Mouse (Mus musculus) MEL (cell line): ENCODE measurements around the gene Gm6096. TPM values are rescaled to one million over a fixed set of nuclear protein-coding genes. Genes with fewer than 3 reads are reported as not detected.
A peak's percentile ranks its signal among the peaks of the same experiment; 100 is the strongest.

Source experiments
- DNase-seq: peaks from one replicate; pipeline ENCODE4 v3.0.0; 2011; ENCODE audit warnings: low read depth, low spot score
- H3K27ac ChIP-seq: 2 replicates; pipeline ENCODE4 v1.5.1; 2012; ENCODE audit warnings: low read depth, mild to moderate bottlenecking, control low read depth, low read length, moderate library complexity; ENCODE audit not compliant: control insufficient read depth
- H3K27me3 ChIP-seq, 2 experiments: fragments of 150-350 bp in 1 of 2; sonication (generic) in 1 of 2; 2 replicates each; pipeline ENCODE4 v1.6.1; 2012; ENCODE audit warnings: low read length in 2 of 2, mild to moderate bottlenecking in 2 of 2, improper control_type of control experiment in 1 of 2, moderate library complexity in 1 of 2; ENCODE audit not compliant: insufficient read depth in 2 of 2, control insufficient read depth in 1 of 2
- H3K36me3 ChIP-seq, 2 experiments: 2 replicates each; pipeline ENCODE4 v1.6.1; 2012 to 2014; ENCODE audit warnings: low read length in 2 of 2, improper control_type of control experiment in 1 of 2, inconsistent platforms in 1 of 2, mild to moderate bottlenecking in 1 of 2; ENCODE audit not compliant: insufficient read depth in 2 of 2, control insufficient read depth in 1 of 2
- H3K4me1 ChIP-seq, 2 experiments: fragments of 150-350 bp in 1 of 2; sonication (generic) in 1 of 2; 2 replicates each; pipeline ENCODE4 v1.6.1; 2012; ENCODE audit warnings: low read length in 2 of 2, improper control_type of control experiment in 1 of 2, mild to moderate bottlenecking in 1 of 2; ENCODE audit not compliant: insufficient read depth in 2 of 2, control insufficient read depth in 1 of 2
- H3K4me3 ChIP-seq, 2 experiments: fragments of 150-350 bp in 1 of 2; sonication (generic) in 1 of 2; 2 replicates each; pipeline ENCODE4 v1.5.1; 2012; ENCODE audit warnings: low read depth in 2 of 2, low read length in 2 of 2, mild to moderate bottlenecking in 2 of 2, moderate library complexity in 2 of 2, control low read depth in 1 of 2, improper control_type of control experiment in 1 of 2; ENCODE audit not compliant: control insufficient read depth in 1 of 2, insufficient read depth in 1 of 2
- H3K79me2 ChIP-seq: 2 replicates; pipeline ENCODE4 v1.6.1; 2012; ENCODE audit warnings: mild to moderate bottlenecking, low read length, moderate library complexity; ENCODE audit not compliant: control insufficient read depth, poor library complexity, insufficient read depth
- H3K9ac ChIP-seq: 2 replicates; pipeline ENCODE4 v1.6.1; 2012; ENCODE audit warnings: low read depth, mild to moderate bottlenecking, control low read depth, low read length, moderate library complexity; ENCODE audit not compliant: control insufficient read depth, poor library complexity, severe bottlenecking
- H3K9me3 ChIP-seq: fragments of 150-350 bp; sonication (generic); replicated peaks from 2 replicates; pipeline ENCODE4 v1.6.1; 2012; ENCODE audit warnings: mild to moderate bottlenecking, low read length, improper control_type of control experiment, moderate library complexity; ENCODE audit not compliant: insufficient read depth
- CHD1 ChIP-seq: IDR thresholded peaks from 2 replicates; pipeline ENCODE4 v1.6.1; 2012; ENCODE audit warnings: low read depth, mild to moderate bottlenecking, inconsistent platforms, low read length, improper control_type of control experiment
- CHD2 ChIP-seq: IDR thresholded peaks from 2 replicates; pipeline ENCODE4 v1.6.1; 2011; ENCODE audit warnings: low read length, improper control_type of control experiment
- ELF1 ChIP-seq: IDR thresholded peaks from 2 replicates; pipeline ENCODE4 v1.6.1; 2014; ENCODE audit warnings: low read depth, mild to moderate bottlenecking, inconsistent platforms, low read length, improper control_type of control experiment, moderate library complexity
- EP300 ChIP-seq, 2 experiments: IDR thresholded peaks; 2 replicates each; pipeline ENCODE4 v1.6.1; 2011; ENCODE audit warnings: improper control_type of control experiment in 2 of 2, low read length in 2 of 2, low read depth in 1 of 2, mild to moderate bottlenecking in 1 of 2
- ETS1 ChIP-seq: IDR thresholded peaks from 2 replicates; pipeline ENCODE4 v1.6.1; 2012; ENCODE audit warnings: low read depth, mild to moderate bottlenecking, inconsistent platforms, low read length, improper control_type of control experiment, moderate library complexity
- GATA1 ChIP-seq: IDR thresholded peaks from 2 replicates; pipeline ENCODE4 v1.6.1; 2011; ENCODE audit warnings: low read depth, low read length, improper control_type of control experiment
- KAT2A ChIP-seq: conservative IDR thresholded peaks from 2 replicates; pipeline ENCODE4 v1.6.1; 2012; ENCODE audit warnings: low read depth, low read length, improper control_type of control experiment, inconsistent platforms
- MAZ ChIP-seq: IDR thresholded peaks from 2 replicates; pipeline ENCODE4 v1.6.1; 2012; ENCODE audit warnings: low read depth, mild to moderate bottlenecking, inconsistent platforms, low read length, improper control_type of control experiment
- MXI1 ChIP-seq: IDR thresholded peaks from 2 replicates; pipeline ENCODE4 v1.6.1; 2011; ENCODE audit warnings: mild to moderate bottlenecking, low read depth, low read length, improper control_type of control experiment
- MYB ChIP-seq: IDR thresholded peaks from 2 replicates; pipeline ENCODE4 v1.6.1; 2011; ENCODE audit warnings: mild to moderate bottlenecking, low read depth, low read length, improper control_type of control experiment
- MYC ChIP-seq: IDR thresholded peaks from 2 replicates; pipeline ENCODE4 v1.6.1; 2011; ENCODE audit warnings: low read depth, mild to moderate bottlenecking, low read length, improper control_type of control experiment, moderate library complexity
- NRF1 ChIP-seq: IDR thresholded peaks from 2 replicates; pipeline ENCODE4 v1.6.1; 2014; ENCODE audit warnings: low read depth, mild to moderate bottlenecking, inconsistent platforms, low read length, improper control_type of control experiment, moderate library complexity; ENCODE audit not compliant: poor library complexity, insufficient read depth, severe bottlenecking
- POLR2A ChIP-seq, 2 experiments: IDR thresholded peaks; 2 replicates each; pipeline ENCODE4 v1.6.1; 2011 to 2012; ENCODE audit warnings: low read length in 2 of 2, mild to moderate bottlenecking in 2 of 2, control low read depth in 1 of 2, improper control_type of control experiment in 1 of 2, low read depth in 1 of 2, moderate library complexity in 1 of 2; ENCODE audit not compliant: control insufficient read depth in 1 of 2, insufficient read depth in 1 of 2, poor library complexity in 1 of 2
- RCOR1 ChIP-seq: IDR thresholded peaks from 2 replicates; pipeline ENCODE4 v1.6.1; 2012; ENCODE audit warnings: low read depth, mild to moderate bottlenecking, inconsistent platforms, low read length, improper control_type of control experiment
- SIN3A ChIP-seq: IDR thresholded peaks from 2 replicates; pipeline ENCODE4 v1.6.1; 2012; ENCODE audit warnings: low read length, improper control_type of control experiment, inconsistent platforms
- SMC3 ChIP-seq: IDR thresholded peaks from 2 replicates; pipeline ENCODE4 v1.6.1; 2011; ENCODE audit warnings: low read depth, low read length, improper control_type of control experiment
- TAL1 ChIP-seq: IDR thresholded peaks from 2 replicates; pipeline ENCODE4 v1.6.1; 2012; ENCODE audit warnings: mild to moderate bottlenecking, inconsistent platforms, low read length, moderate library complexity, mixed read lengths
- TBP ChIP-seq: IDR thresholded peaks from 2 replicates; pipeline ENCODE4 v1.8.0; 2011; ENCODE audit warnings: low read depth, low read length, improper control_type of control experiment
- TCF12 ChIP-seq: IDR thresholded peaks from 2 replicates; pipeline ENCODE4 v1.6.1; 2014; ENCODE audit warnings: low read depth, mild to moderate bottlenecking, inconsistent platforms, low read length, improper control_type of control experiment, moderate library complexity
- UBTF ChIP-seq: IDR thresholded peaks from 2 replicates; pipeline ENCODE4 v1.6.1; 2012; ENCODE audit warnings: low read depth, mild to moderate bottlenecking, inconsistent platforms, low read length, improper control_type of control experiment, moderate library complexity, borderline replicate concordance; ENCODE audit not compliant: insufficient read depth
- USF1 ChIP-seq: IDR thresholded peaks from 2 replicates; pipeline ENCODE4 v1.6.1; 2014; ENCODE audit warnings: low read depth, mild to moderate bottlenecking, inconsistent platforms, low read length, improper control_type of control experiment, moderate library complexity
- USF2 ChIP-seq, 2 experiments: IDR thresholded peaks; 2 replicates each; pipeline ENCODE4 v1.6.1; 2011 to 2012; ENCODE audit warnings: improper control_type of control experiment in 2 of 2, low read length in 2 of 2, borderline replicate concordance in 1 of 2, inconsistent platforms in 1 of 2, low read depth in 1 of 2, mild to moderate bottlenecking in 1 of 2; ENCODE audit not compliant: insufficient read depth in 1 of 2
- ZKSCAN1 ChIP-seq: IDR thresholded peaks from 2 replicates; pipeline ENCODE4 v1.6.1; 2012; ENCODE audit warnings: low read depth, mild to moderate bottlenecking, inconsistent platforms, low read length, improper control_type of control experiment, moderate library complexity
- ZMIZ1 ChIP-seq: IDR thresholded peaks from 2 replicates; pipeline ENCODE4 v1.6.1; 2012; ENCODE audit warnings: low read depth, mild to moderate bottlenecking, inconsistent platforms, low read length, improper control_type of control experiment, moderate library complexity
- polyA plus RNA-seq, 2 experiments: library from polyadenylated mRNA; stranded (reverse) in 1 of 2; unstranded in 1 of 2; fragments of >175 nt in 1 of 2; fragments of >200 nt in 1 of 2; gene quantifications; 2 replicates each; pipeline versions ENCODE4 v1.2.1 to v1.2.4; 2012; ENCODE audit warnings: low replicate concordance in 2 of 2, low read depth in 1 of 2; ENCODE audit not compliant: insufficient read length in 2 of 2, insufficient read depth in 1 of 2, missing spikeins in 1 of 2
- total RNA-seq: library from RNA; depleted of rRNA; stranded (reverse); fragments of 300-350 nt; gene quantifications from 2 replicates; pipeline ENCODE4 v1.2.3, GENCODE M21; 2012

Gm6096 gene
- total and polyA plus RNA-seq, 3 experiments = not detected

GRCm38 (mm10) chr7:34229153-34229552 lies 21.7 kb upstream of the Gm6096 start:
- no peaks in the 10 kb centered on the region for H3K27me3 ChIP-seq
- H3K4me3 ChIP-seq = peak overlapping the region; percentile 77 to 98
- peaks cover 9 to 28% of the 10 kb centered on the region in 2 experiments for H3K4me1 ChIP-seq
- TF ChIP-seq MXI1 (no peak), ETS1 (no peak), SIN3A (peak; percentile 7; the same call in 1 of the 2 replicates), POLR2A (IDR thresholded peaks at IDR 0.05; ENCODE audit: control insufficient read depth in 1 of 2, insufficient read depth in 1 of 2, low read depth in 1 of 2, low read length in 2 of 2, poor library complexity in 1 of 2) (no peak)
- H3K9ac ChIP-seq = peak overlapping the region; percentile 67
- H3K79me2 ChIP-seq = peaks cover 45% of the 10 kb centered on the region
- H3K27ac ChIP-seq = no peak overlapping the region
- peaks cover 27 to 28% of the 10 kb centered on the region in 2 experiments for H3K36me3 ChIP-seq
- peak; percentile 46 for DNase-seq
- H3K9me3 ChIP-seq = no peaks in the 10 kb centered on the region

GRCm38 (mm10) chr7:34229691-34230111 lies 21.1 kb upstream of the Gm6096 start:
- peak overlapping the region; percentile 77 to 98 for H3K4me3 ChIP-seq
- TF ChIP-seq SIN3A (no peak), USF1 (0 out of 2 replicates have a peak, but pooled peaks have one; percentile 14)
- TF ChIP-seq, all 39 proteins: peak for 1
- peak overlapping the region; percentile 67 for H3K9ac ChIP-seq
- H3K27me3 ChIP-seq = no peaks in the 10 kb centered on the region
- peaks cover 9 to 28% of the 10 kb centered on the region in 2 experiments for H3K4me1 ChIP-seq
- H3K79me2 ChIP-seq = peaks cover 43% of the 10 kb centered on the region
- H3K36me3 ChIP-seq = peaks cover 25 to 27% of the 10 kb centered on the region in 2 experiments
- H3K9me3 ChIP-seq = no peaks in the 10 kb centered on the region
- H3K27ac ChIP-seq = peak overlapping the region; percentile 24
- DNase-seq = peak; percentile 58

DNA sequence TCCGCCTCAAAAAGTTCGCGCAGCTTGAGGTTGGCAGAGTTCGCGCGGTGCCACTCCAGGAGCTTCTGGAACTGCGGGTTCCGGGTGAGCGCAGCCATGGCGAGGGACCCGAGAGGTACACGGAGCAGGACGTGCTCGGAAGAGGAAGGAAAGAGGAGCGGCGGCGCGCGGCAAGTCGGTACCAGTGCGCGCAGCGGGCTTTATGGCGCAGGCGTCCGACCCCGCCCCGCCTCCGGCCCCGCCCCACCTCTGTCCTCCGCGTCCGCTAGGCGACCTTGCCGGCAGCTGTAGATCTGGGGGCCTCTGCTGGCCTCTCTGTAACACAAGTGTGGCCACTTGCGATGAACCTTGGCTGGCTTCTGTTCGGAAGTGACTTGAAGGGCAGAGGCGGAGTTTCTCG lies 20.7 kb upstream of the Gm6096 start, which contains the start of gene Gpi1:
Gene Gpi1 (minus strand): TSS at position 221 of the 400 bp plus-strand sequence.
- Histone ChIP-seq H3K9ac (peak within 1 kb of the TSS; percentile 67), H3K4me1 (peaks cover 9 to 28% of the 10 kb centered on the region in 2 experiments), H3K9me3 (no peaks in the 10 kb centered on the region), H3K27me3 (no peaks in the 10 kb centered on the region), H3K4me3 (peak within 1 kb of the TSS; percentile 77 to 98), H3K27ac (peak within 1 kb of the TSS; percentile 55), H3K79me2 (peaks cover 42% of the 10 kb centered on the region), H3K36me3 (peaks cover 21 to 25% of the 10 kb centered on the region in 2 experiments)
- peak; percentile 92 for DNase-seq
- no peak for TF ChIP-seq TAL1
- TF ChIP-seq RCOR1 = peak; percentile 9; the same call in 1 of the 2 replicates
- no peak for TF ChIP-seq SMC3
- TF ChIP-seq USF2 (IDR thresholded peaks at IDR 0.05; ENCODE audit: borderline replicate concordance in 1 of 2, insufficient read depth in 1 of 2, low read depth in 1 of 2, low read length in 2 of 2) = no peak
- no peak for TF ChIP-seq MYB
- TF ChIP-seq TCF12 = peak; percentile 22; the same call in 1 of the 2 replicates
- peak; percentile 65 for TF ChIP-seq NRF1
- TF ChIP-seq KAT2A = no peak
- TF ChIP-seq EP300 (IDR thresholded peaks at IDR 0.05; ENCODE audit: low read depth in 1 of 2, low read length in 2 of 2) = 0 out of 4 replicates have a peak, but pooled peaks of 1 of the 2 experiments have one; percentile 19
- 0 out of 2 replicates have a peak, but pooled peaks have one; percentile 27 for TF ChIP-seq CHD1
- peak; percentile 32; the same call in 1 of the 2 replicates for TF ChIP-seq ETS1
- no peak for TF ChIP-seq UBTF
- TF ChIP-seq USF1 = no peak
- peak; percentile 75 for TF ChIP-seq MXI1
- TF ChIP-seq ELF1 = peak; percentile 53
- TF ChIP-seq ZMIZ1 = peak; percentile 98
- peak; percentile 37 to 84; a peak in 2 of 4 replicates for TF ChIP-seq POLR2A (IDR thresholded peaks at IDR 0.05; ENCODE audit: control insufficient read depth in 1 of 2, insufficient read depth in 1 of 2, low read depth in 1 of 2, low read length in 2 of 2, poor library complexity in 1 of 2)
- TF ChIP-seq GATA1 = no peak
- no peak for TF ChIP-seq MYC
- no peak for TF ChIP-seq ZKSCAN1
- TF ChIP-seq TBP = peak; percentile 80
- no peak for TF ChIP-seq CHD2
- TF ChIP-seq MAZ = peak; percentile 56; the same call in 1 of the 2 replicates
